Mouse (Mus musculus) embryo, embryonic 10 days (tissue): ENCODE results near the gene Lin7c.

ENCODE experiments used
- DNase-seq: peaks from one replicate; pipeline ENCODE4 v3.0.0-alpha.2; 2015; ENCODE audit warnings: low spot score

Gene Lin7c

DNA sequence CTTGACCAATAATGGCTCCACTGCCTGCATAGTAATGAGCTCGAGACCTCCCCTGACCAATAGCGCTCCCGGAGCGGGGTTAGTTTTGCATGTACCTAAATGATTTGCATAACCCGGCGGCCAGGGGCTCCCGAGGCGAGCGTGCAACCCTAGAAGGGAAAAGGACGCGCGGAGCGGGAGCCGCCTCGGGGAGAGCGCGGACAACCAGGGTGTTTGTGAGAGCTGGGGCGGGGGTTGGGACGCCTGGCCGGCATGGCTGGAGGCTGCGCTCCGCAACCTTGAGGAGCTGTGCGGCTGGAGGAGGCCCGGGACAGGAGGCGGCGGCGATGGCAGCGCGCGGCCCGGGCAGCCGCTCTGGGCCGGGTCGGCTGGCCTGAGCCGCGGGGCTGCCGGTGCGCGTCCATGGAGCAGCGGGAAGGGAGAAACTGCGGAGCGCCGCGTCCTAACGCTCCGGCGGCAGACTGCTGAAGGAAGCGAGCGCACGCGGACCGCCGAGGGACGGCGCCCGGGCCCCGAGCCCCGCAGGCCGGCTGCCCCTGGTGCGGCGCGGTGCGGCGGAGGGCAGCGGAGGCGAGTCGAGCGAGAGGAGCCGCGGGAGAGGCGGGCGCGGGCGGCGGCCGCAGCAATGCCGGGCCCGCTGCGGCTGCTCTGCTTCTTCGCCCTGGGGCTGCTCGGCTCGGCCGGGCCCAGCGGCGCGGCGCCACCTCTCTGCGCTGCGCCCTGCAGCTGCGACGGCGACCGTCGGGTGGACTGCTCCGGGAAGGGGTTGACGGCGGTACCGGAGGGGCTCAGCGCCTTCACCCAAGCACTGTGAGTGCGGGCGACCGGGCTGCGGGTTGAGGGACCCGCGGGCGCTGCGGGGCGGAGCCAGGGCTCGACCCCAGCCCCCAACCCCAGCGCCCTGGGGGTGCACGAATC is 27.1 kb downstream of the Lin7c start, which contains the start of gene Lgr4:
Gene Lgr4 (plus strand): TSS at position 152 of the 918 bp plus-strand sequence.
- DNase-seq: peak; percentile 97

DNA sequence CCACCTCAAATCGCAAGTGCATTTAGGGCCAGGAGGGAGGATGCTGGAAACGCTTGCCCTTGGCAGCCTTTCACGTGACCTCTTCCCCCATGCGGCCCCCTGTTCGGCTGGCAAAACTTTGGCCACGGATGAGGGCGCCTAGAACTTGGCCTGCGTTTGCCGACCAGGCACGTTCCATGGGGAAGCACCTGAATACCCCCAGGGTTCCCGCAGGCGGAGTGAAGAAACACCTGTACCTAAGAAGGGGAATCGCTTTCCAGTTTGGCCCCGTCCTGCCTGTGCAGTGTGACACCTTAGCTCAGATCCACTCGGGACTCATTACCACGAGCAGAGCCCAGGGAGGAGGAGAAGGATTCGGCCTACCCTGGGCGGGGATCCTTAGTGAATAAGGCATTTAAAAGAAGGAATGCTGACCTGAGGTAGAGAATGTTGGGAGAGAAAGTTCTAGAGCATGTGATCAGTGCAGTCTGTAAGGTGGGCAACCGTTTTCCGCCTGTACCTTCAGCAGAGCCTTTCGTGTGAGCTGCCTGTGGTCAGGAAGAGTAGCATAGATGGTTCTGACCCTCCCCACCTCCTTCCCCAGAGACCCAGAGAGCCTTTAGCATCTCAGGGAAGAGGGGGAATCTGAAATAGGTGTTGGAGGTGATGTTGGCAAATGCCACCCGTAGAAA is 28.1 kb downstream of the Lin7c start:
- DNase-seq: no peak

DNA sequence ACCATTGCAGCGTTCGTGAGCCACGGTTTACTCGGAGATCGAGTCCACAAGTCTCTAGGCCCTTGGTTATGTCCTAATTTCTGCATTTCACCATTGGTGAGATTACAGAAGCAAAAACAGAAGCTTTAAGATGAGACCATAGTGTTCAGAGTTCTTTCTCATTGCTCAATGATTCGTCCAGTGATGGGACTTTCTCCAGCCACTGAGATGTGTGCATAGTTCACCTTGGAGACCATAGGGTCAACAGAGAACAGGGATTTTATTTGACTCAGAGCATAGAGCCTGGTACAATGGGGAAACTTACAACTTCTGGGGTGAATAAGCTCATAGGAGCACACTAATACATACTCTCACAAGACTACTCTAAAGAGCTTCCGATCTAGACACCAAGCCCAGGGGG is 29.8 kb downstream of the Lin7c start:
- DNase-seq: no peak

DNA sequence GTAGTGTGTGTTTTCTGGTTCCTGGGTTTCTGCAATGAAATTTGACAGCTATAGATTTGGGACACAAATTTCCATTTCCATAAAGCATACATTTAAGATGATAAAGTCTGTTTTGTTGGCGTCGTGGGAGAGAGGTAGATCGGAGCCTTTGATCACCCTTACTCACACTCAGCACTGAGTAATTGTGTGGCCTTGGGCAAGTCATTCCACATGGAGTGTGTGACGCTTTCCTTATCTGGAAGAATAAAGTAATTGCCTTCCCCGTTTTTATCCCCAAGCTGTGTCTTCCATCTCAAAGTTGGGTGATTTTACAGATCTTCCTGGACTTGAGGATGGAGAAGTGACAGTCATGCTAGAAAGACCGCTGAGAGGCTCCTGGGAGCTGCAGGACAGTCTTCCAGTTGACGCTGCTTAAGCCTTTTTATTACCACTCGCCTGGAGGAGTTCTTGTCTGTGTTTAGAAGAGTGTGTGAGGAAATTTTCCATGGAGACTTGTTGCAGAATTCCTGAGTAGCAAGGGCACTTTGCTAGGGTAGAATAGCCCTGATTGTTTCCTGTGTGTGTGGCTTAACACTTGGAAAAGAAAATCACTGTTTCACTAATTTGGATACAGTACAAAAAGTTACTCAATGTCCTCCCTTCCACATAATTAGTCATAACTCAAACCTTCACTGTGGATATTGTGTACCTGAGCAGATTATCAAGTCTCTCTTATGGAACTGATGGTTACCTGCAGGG is 30.8 kb downstream of the Lin7c start:
- no peak for DNase-seq

DNA sequence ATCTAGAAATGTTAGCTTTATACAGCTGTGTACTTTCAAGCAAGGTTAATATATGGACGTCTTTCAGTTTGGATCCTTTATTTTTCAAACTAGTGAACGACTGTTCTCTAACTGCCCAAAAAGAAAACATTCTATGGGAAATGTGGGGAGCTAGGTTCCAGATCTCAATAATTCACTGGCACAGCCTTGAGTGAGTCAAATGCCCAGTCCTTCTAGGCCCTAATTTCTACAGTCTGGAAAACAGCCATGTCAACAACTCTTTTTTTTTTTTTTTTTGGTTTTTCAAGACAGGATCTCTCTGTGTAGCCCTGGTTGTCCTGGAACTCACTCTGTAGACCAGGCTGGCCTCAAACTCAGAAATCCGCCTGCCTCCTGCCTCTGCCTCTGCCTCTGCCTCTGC is 31.7 kb downstream of the Lin7c start:
- no peak for DNase-seq

DNA sequence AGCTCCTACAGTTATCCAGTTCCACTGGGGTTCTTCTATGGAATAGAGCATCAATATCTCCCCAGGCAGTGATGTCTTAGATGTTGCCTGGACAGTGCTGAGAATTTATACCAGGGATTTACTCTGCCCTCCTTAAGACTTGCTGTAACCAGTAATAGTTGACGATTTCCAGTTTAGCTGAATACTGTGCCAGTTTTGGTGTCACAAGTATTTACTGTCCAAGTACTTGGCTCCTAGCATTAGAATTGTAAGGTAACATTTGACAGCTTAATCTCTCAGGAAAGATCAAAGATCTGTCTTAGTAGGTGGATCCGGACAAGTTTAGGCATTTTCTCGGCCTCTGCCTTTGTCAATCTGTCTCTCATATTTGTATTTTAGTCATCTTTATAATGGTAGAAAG is 32.4 kb downstream of the Lin7c start:
- no peak for DNase-seq

DNA sequence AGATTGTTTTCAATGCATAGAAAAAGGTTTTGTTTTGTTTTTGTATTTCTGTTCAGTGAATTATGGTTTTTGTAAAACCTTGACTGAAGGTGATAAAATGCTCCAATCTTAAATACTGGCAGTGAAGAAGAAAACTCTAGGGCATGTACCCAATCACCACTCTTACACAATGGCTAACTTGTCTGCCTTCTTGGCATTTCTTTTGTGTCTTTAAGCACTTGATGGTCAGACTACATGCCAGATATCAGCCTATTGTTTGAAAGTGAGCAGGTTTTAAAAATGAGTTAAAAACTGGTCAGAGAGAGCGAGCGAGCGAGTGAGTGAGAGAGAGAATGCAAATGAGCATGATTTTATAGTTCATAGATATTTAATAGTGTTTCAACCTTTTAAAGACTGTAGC is 33.3 kb downstream of the Lin7c start:
- no peak for DNase-seq

DNA sequence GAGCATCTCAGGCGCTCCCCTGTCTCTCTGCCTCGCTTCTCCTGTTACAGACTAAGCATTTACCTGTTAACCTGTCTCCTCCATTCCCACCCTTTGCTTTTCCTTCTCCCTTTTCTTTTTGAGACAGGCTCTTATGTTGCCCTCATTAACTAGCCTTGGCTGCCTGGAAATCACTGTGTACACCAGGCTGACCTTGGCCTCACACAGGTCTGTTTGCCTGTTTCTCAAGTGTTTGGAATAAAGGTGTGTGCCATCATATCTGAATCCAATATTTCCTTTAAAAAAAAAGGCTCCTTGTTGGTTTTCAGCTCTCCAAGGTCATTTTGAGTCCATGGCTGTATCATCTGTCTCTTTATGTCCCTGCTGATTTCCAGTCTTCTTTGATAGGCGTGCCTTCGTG is 36.3 kb downstream of the Lin7c start:
- DNase-seq: no peak

DNA sequence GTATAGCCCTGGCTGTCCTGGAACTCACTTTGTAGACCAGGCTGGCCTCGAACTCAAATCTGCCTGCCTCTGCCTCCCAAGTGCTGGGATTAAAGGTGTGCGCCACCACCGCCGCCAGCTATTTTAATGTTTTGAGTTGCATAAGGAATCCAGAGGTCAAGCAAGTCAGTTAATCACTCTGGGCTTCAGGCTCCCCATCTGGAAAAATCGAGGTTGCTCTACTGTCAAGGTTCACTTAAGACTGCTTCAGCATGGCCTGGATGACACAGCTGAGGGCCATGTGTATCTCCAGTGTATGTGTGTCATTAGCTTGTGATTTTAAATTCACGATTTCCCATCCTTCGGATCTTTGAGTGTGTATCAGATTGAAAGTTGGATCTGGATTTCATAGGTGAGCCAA is 36.8 kb downstream of the Lin7c start:
- peak; percentile 33 for DNase-seq

DNA sequence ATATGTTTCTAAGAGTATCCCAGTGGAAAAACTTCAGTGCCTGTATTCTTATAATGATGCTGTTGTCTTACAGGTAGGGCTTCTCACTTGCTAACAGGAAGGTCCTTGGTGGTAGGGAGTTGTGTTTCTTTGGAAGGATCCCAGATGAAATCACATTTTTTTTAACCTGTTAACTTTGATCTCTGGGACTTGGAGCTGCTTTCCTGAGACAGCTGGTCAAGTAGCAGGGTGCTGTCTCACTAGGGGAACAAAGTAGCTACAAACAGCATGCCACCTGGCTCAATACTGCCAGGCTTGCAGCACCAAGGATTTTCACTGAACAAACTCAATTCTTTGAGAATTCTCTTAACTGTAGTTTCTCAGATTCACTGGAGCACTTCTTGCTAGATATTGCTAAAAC is 37.2 kb downstream of the Lin7c start:
- no peak for DNase-seq

DNA sequence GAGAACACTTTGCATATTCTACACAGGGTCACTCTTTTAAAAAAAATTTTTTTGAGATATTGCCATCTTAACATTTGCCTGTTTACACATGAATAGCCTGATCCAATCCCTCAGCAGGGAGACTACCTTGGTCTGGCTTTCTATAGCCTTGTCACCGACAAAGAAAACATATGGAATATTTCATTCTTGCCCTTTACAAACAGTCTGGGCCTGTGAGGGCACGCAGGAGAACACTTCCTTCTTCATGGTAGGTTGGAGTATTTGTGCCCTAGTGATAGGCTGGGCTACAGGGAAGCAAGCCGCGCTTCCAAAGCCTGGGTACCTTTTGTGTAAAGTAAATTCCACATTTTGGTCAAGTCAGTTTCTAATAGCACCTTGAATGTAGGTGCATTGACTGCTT is 38.1 kb downstream of the Lin7c start:
- DNase-seq: no peak

DNA sequence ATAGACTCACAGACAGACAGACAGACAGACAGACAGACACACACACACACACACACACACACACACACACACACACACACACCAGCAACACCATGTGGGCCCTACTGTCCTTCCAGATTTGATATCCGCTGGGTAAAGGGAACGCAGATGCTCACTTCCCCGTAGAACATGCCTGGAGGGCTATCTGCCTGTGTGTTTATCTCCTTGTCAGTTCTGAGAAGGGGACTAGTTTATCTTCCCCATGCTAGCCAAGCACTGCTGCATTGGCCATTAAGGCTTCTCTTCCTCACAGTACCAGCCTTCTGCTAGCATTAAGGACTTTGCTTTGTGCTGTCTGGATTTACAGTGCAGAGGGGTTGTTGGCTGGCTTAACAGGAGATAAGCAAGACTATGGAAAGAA is 38.6 kb downstream of the Lin7c start:
- DNase-seq: no peak

DNA sequence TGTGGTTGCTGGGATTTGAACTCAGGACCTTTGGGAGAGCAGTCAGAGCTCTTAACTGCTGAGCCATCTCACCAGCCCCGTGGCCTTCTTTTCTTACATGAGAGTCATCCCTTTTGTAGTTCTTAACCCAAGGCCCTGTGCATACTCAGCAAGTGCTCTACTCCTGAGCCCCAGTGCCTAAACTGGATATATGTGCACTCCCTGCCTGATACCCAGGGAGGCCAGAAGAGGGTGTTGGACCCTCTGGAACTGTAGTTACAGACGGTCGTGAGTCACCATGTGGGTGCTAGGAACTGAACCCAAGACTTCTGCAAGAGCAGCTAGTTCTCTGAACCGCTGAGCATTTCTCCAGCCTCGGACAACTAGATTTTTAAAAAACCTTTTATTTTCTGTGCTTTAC is 39.7 kb downstream of the Lin7c start:
- DNase-seq: no peak

DNA sequence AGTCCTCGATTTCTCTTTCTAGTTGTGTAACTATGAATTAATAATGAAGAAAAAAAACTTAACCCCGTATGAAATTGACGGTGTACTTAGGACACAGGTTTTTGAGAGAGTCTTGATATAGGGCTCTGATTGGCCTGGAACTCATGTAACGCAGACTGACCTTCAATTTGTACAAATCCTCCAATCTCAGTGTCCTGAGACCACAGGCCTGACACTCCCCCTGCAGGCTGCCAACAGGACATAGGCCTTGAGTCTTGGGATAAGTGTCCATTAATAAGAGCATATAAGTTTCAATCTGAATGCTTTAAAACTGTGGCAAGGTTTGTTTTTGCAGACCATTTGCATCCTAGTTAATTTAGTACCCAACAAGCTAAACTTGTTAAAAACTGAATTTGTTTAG is 40.1 kb downstream of the Lin7c start:
- DNase-seq: no peak

DNA sequence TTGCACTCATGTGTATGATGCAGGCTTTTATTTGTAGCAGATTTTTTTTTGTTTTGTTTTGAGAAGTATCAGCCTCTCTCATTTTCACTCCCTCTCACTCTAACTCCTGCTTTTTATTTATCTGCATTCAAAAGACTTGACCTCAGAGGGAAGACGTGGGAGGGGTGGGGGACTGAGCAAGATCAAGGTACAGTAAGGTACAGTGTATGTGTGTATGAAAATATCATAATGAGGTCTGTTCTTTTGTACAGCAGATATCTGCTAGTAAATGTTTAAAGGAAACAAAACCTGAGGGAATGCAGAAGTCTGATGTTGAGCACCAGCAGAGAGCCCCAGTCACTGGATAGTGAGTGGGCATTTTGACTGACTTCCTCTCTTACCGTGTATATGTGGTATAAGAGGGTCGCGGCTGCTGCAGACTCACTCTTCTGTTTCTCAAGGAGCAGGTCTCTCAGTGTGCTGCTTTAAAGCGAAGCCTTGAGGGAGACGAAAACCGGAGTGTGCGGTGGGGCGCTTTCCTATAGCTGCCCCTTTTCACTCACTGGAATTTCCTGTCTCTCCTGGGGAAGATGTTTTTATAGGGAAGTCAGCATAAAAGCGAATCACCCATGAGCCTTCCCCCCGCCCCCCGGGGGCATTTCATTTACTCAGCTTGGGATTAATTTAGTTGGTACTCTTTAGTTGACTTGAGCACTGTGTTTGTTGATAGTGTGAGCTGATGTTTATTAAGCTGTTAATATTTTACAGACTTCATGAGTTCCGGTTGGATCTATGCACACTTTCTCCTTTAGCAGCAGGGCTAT is 41.5 kb downstream of the Lin7c start:
- DNase-seq: peak; percentile 27

DNA sequence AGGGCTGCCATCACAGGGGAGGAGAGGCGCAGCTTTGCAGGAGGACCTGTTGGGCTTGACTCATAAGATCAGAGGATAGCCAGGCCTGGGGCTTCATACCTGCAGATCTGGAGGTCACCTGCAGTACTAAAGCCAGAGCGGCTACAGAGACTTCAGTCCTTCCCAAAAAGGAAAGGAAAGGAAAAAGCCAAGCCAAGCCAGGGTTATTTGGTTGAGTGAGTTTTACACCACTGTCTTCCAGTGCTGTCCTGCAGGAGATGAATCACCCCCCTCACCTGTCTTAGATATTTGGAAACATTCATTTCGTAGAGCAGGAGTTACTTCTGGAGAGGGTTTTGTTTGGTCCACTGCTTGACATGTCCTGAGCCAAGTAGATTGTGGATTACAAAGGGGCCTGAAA is 42.5 kb downstream of the Lin7c start:
- DNase-seq: no peak

DNA sequence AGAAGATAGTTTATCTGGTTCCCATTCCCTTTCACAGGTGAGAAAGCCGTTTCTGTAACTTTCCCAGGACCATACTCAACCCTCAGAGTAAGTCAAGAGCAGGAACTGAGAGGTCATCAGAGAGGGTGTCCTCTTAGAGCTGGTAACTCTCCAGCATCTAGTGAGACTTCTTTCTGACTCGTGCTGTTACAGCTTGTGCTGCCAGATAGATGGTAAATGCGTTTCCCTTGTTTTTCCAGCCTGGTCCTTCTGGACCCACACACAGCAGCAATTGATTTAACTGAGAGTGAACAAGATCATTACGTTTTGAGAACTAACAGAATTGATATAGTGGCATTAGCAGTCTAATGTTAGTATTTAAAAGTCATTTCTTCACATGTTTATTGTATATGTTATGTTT is 43.4 kb downstream of the Lin7c start:
- no peak for DNase-seq

DNA sequence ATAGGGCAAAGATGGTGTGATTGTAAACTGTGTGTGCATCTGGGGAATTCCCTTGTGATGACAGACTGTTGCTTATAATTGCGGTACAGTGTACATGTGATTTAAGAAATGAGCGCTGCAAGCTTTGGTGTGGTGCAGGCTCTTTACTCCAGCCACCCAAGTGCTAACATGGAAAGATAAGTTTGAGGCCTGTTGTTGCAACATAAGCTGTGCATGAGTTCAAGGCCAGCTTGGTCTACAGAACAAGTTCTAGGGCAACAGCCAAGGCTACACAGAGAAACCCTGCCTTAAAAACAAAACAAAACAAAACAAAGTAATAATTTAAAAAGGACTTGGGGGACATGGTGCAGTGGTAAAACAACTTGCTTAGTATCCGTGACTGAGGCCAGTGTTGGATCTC is 44.5 kb downstream of the Lin7c start:
- DNase-seq: no peak

DNA sequence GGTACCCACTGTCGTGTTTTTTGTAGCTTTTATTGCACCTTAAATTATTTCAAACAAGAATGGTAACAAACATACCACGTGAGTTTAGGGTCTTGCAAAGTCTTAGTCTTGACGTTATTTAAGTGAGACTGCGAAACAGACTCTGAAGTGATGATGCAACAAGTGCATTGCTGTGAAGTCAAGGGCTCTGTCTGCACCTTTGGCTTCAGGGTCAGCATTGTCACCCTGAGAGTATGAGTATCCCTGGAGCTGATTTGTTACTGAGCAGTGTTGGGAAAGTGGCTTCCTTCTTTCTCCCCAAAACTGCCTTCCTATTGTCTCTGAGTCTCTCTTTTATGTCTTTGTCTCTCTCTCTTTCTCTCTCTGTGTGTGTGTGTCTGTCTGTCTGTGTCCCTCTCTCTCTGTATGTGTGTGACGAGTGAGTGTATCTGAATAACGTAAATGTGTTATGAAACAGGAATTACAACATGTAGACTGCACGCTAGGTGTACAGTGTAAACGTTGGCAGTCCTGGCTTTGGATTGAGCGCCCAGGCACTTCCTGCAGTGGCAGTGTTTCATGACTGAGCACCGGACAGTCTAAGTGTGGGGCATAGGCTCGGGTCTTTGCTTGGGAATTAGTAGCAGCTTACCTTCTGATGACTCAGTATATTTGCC is 45.2 kb downstream of the Lin7c start:
- no peak for DNase-seq

DNA sequence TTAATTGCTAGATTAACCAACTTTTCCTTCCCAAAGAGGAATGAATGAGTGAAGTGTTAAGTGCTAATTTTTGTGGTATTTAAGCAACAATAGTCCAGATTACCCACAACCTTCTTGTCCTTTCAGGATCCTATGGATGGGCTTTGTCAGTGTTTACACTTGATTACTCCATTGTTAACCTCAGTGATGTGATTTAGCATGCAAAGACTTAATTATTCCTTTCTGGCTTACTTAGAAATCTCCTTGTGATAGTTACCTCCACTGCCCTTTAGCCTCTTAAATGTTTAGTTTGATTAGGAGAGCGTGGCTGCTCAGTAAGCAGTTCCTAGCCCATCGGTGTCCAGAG is 45.7 kb downstream of the Lin7c start:
- no peak for DNase-seq

DNA sequence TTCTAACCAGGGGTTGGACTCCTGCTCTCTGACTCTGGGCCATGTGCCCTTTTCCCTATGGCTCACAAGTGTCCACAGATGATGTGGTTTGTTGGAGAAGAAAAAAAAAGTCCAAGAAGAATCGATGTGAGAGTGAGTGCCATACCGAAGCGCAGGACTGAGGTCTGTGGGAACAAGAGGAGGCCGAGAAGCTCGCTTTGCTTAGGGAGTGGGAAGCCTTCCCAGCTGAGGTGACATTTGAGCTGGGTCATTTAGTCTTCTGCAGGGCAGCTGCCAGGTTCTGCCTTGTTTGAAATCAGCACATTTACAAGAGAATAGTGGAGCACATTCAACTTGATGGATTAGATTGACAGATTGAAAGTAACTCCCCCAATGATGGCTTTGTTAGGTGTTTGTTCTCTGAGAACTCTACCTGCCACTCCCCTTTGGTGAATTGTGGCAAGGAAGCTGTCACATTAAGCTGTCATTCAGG is 51.4 kb downstream of the Lin7c start:
- DNase-seq: peak; percentile 77
